ENCODE assay signal across 21 mouse cellular contexts in genomic region chr9:61986055-61986454, GRCm38 (mm10). TPM values are rescaled to one million over a fixed set of nuclear protein-coding genes. Genes with fewer than 3 reads are reported as not detected.
DNase-seq lines count a peak whose midpoint lies in the region; ATAC-seq and TF ChIP-seq lines count a peak whose summit lies in the region.
"Had no signal": no experiment of that assay in that cellular context is flagged by ENCODE, and none has a peak within 500 bp of the region (broad histone marks: within the 10 kb centered on the region; RNA-seq: fewer than 3 reads in every experiment).

No protein-coding gene starts in this region.

- no peak overlapping the region for H3K9ac ChIP-seq in midbrain, postnatal 0 days (replicated peaks; ENCODE audit: low read length, poor library complexity, severe bottlenecking)
- no peak overlapping the region for H3K9ac ChIP-seq in forebrain, embryonic 11.5 days (ENCODE audit: low read length)
- H3K9ac ChIP-seq: embryonic facial prominence, embryonic 15.5 days; limb, embryonic 15.5 days; liver, embryonic 15.5 days; midbrain, embryonic 15.5 days had no signal

- H3K4me1 ChIP-seq in midbrain, postnatal 0 days (ENCODE audit: insufficient read depth, low read length), result no peaks in the 10 kb centered on the region
- no peaks in the 10 kb centered on the region for H3K4me1 ChIP-seq in forebrain, embryonic 11.5 days (replicated peaks; ENCODE audit: control insufficient read depth, insufficient read depth, low read length)
- H3K4me1 ChIP-seq: midbrain, embryonic 15.5 days had no signal

- ATAC-seq in erythroblast, adult 5-6 weeks (replicated peaks; ENCODE audit: low FRiP score, poor library complexity, severe bottlenecking), result 0 out of 2 replicates have a peak, but pooled peaks have one; percentile 36
- ATAC-seq in midbrain, postnatal 0 days (ENCODE audit: low FRiP score), result no peak
- ATAC-seq in forebrain, embryonic 11.5 days (replicated peaks; ENCODE audit: low FRiP score), result no peak
- ATAC-seq: midbrain, embryonic 15.5 days had no signal

- H3K9me3 ChIP-seq in midbrain, postnatal 0 days (ENCODE audit: low read length), result no peaks in the 10 kb centered on the region
- H3K9me3 ChIP-seq in forebrain, embryonic 11.5 days (ENCODE audit: control insufficient read depth, low read length), result no peaks in the 10 kb centered on the region
- H3K9me3 ChIP-seq: embryonic facial prominence, embryonic 15.5 days; forebrain, embryonic 10.5 days; heart, embryonic 10.5 days; limb, embryonic 15.5 days; liver, embryonic 15.5 days; midbrain, embryonic 15.5 days had no signal

- H3K4me2 ChIP-seq in midbrain, postnatal 0 days (ENCODE audit: low read depth, low read length, poor library complexity, severe bottlenecking), result no peak overlapping the region
- no peak overlapping the region for H3K4me2 ChIP-seq in forebrain, embryonic 11.5 days (ENCODE audit: low read depth, low read length, severe bottlenecking)
- H3K4me2 ChIP-seq: embryonic facial prominence, embryonic 15.5 days; limb, embryonic 15.5 days; liver, embryonic 15.5 days; midbrain, embryonic 15.5 days had no signal

- WGBS in midbrain, postnatal 0 days, result 94% methylated on average over 7 of the region's 7 CpGs
- WGBS in forebrain, embryonic 11.5 days, result 89% methylated on average over 7 of the region's 7 CpGs

- DNase-seq in B cell, adult 2 months, result peak; percentile 36 to 41
- peak; percentile 79 for DNase-seq in CD4-positive, CD25-positive, alpha-beta regulatory T cell, adult 2 months (ENCODE audit: low read depth, low spot score)
- DNase-seq in thymus, postnatal 0 days (ENCODE audit: low spot score), result peak; percentile 60
- DNase-seq in left cerebral cortex, postnatal 4 days, result no peak
- DNase-seq in midbrain, postnatal 0 days (ENCODE audit: low spot score), result no peak
- no peak for DNase-seq in forebrain, embryonic 11.5 days (ENCODE audit: low spot score)
- no peak for DNase-seq in urinary bladder, postnatal 36 days (ENCODE audit: low spot score in 2 of 2)
- DNase-seq: adrenal gland, postnatal 10 days; cerebellum, postnatal 10 days; embryo, embryonic 11 days; kidney, adult 9 months; kidney, postnatal 36 days; lung, postnatal 14 days; right cerebral cortex, postnatal 25 days had no signal

- H3K27me3 ChIP-seq in midbrain, postnatal 0 days (ENCODE audit: insufficient read depth, low read length), result no peaks in the 10 kb centered on the region
- no peaks in the 10 kb centered on the region for H3K27me3 ChIP-seq in forebrain, embryonic 11.5 days (ENCODE audit: control insufficient read depth, insufficient read depth, low read length)
- H3K27me3 ChIP-seq: embryonic facial prominence, embryonic 15.5 days; limb, embryonic 15.5 days; liver, embryonic 15.5 days; midbrain, embryonic 15.5 days had no signal

- intact Hi-C loops in left cerebral cortex, postnatal 4 days (cut with DNase I), result no loop called here

- TF ChIP-seq CTCF in midbrain, postnatal 0 days (IDR thresholded peaks at IDR 0.05), result no peak

- no peak overlapping the region for H3K4me3 ChIP-seq in midbrain, postnatal 0 days (ENCODE audit: low read depth, low read length)
- no peak overlapping the region for H3K4me3 ChIP-seq in forebrain, embryonic 11.5 days (ENCODE audit: low read depth, low read length)
- H3K4me3 ChIP-seq: embryonic facial prominence, embryonic 15.5 days; forebrain, embryonic 10.5 days; heart, embryonic 10.5 days; limb, embryonic 15.5 days; liver, embryonic 15.5 days; midbrain, embryonic 15.5 days had no signal

- no peaks in the 10 kb centered on the region for H3K36me3 ChIP-seq in midbrain, postnatal 0 days (ENCODE audit: insufficient read depth, low read length)
- no peaks in the 10 kb centered on the region for H3K36me3 ChIP-seq in forebrain, embryonic 11.5 days (ENCODE audit: control insufficient read depth, insufficient read depth, low read length)
- H3K36me3 ChIP-seq: embryonic facial prominence, embryonic 15.5 days; forebrain, embryonic 10.5 days; heart, embryonic 10.5 days; limb, embryonic 15.5 days; liver, embryonic 15.5 days; midbrain, embryonic 15.5 days had no signal

- H3K27ac ChIP-seq in midbrain, postnatal 0 days (ENCODE audit: low read depth, low read length), result no peak overlapping the region
- H3K27ac ChIP-seq in forebrain, embryonic 11.5 days (ENCODE audit: low read depth, low read length), result no peak overlapping the region
- H3K27ac ChIP-seq: embryonic facial prominence, embryonic 15.5 days; forebrain, embryonic 10.5 days; heart, embryonic 10.5 days; limb, embryonic 15.5 days; liver, embryonic 15.5 days; midbrain, embryonic 15.5 days had no signal

RNA-seq across cellular contexts. Expression of gene Kif23, which starts 39.5 kb away (rescaled TPM):
- total RNA-seq in erythroblast, adult 5-6 weeks (2015; ENCODE audit: low replicate concordance), result 67.1 and 70.2 TPM in 2 replicates
- 131 and 155 TPM in 2 replicates for total RNA-seq in erythroblast, adult 5-6 weeks (2017; ENCODE audit: low replicate concordance)
- polyA plus RNA-seq in thymus, postnatal 0 days (2015; fragmentation: Nextera tagmentation; extraction: Ambion mirVana), result 106 and 107 TPM in 2 replicates
- 10 to 100 TPM; 11.2 to 13.1 TPM for total RNA-seq in left cerebral cortex, postnatal 4 days (2021)
- total RNA-seq in midbrain, postnatal 0 days (2014; rRNA removed), result 3.1 and 4.4 TPM in 2 replicates
- 4.5 and 5.8 TPM in 2 replicates for polyA plus RNA-seq in midbrain, postnatal 0 days (2015; fragmentation: Nextera tagmentation; extraction: Ambion mirVana)
- polyA plus RNA-seq in forebrain, embryonic 11.5 days (2014; fragmentation: Nextera tagmentation; extraction: Ambion mirVana), result 124 and 132 TPM in 2 replicates

RNA-seq across cellular contexts. Expression of gene Paqr5, which starts 40.6 kb away (rescaled TPM):
- not detected in 2 replicates for total RNA-seq in erythroblast, adult 5-6 weeks (2015; ENCODE audit: low replicate concordance)
- not detected in 2 replicates for total RNA-seq in erythroblast, adult 5-6 weeks (2017; ENCODE audit: low replicate concordance)
- polyA plus RNA-seq in thymus, postnatal 0 days (2015; fragmentation: Nextera tagmentation; extraction: Ambion mirVana), result 3.0 and 3.1 TPM in 2 replicates
- total RNA-seq in left cerebral cortex, postnatal 4 days (2021), result under 1 TPM; 0.22 to 0.32 TPM
- 0.11 and 0.14 TPM in 2 replicates for total RNA-seq in midbrain, postnatal 0 days (2014; rRNA removed)
- polyA plus RNA-seq in midbrain, postnatal 0 days (2015; fragmentation: Nextera tagmentation; extraction: Ambion mirVana), result 0.27 and 0.37 TPM in 2 replicates
- 0.49 and 0.60 TPM in 2 replicates for polyA plus RNA-seq in forebrain, embryonic 11.5 days (2014; fragmentation: Nextera tagmentation; extraction: Ambion mirVana)

Comparison
In these comparisons a context has a peak if more than half of its experiments do, and no peak if none do; other contexts are left out.
1. DNase-seq: peak in B cell, adult 2 months (2 of 2), CD4-positive, CD25-positive, alpha-beta regulatory T cell, adult 2 months (single experiment) and thymus, postnatal 0 days (single experiment); none in left cerebral cortex, postnatal 4 days (single experiment), midbrain, postnatal 0 days (single experiment), forebrain, embryonic 11.5 days (single experiment) and urinary bladder, postnatal 36 days (0 of 2).
2. RNA of gene Kif23, which starts 39.5 kb away (total RNA-seq): 67.1 to 155 TPM in erythroblast, adult 5-6 weeks; 11.2 to 13.1 TPM in left cerebral cortex, postnatal 4 days and 3.1 to 4.4 TPM in midbrain, postnatal 0 days; every median in the first group is over 4 times any median in the second.